Mouse (Mus musculus) gastrocnemius, postnatal 10 days (tissue): ENCODE measurements around the gene Susd2. TPM values are rescaled to one million over a fixed set of nuclear protein-coding genes. Genes with fewer than 3 reads are reported as not detected.

ENCODE experiments used
- DNase-seq: peaks from one replicate; pipeline ENCODE4 v3.0.0; 2021; ENCODE audit warnings: mixed read lengths
- total RNA-seq, 2 experiments: library from RNA; stranded (reverse); gene quantifications; 2 replicates each; pipeline ENCODE4 v1.2.3; 2021

Susd2 gene
- total RNA-seq, 2 experiments from 2014 or later: 2.6 to 3.3 TPM

- DNase-seq: no peak
Observed at GRCm38 (mm10) chr10:75654053-75654452, 10.2 kb upstream of the Susd2 start.

- DNase-seq: no peak
Observed at GRCm38 (mm10) chr10:75651381-75652068, 7.7 kb upstream of the Susd2 start.

GRCm38 (mm10) chr10:75650306-75650902 lies 6.6 kb upstream of the Susd2 start:
- no peak for DNase-seq

- DNase-seq: no peak
Observed at GRCm38 (mm10) chr10:75649406-75649995, 5.7 kb upstream of the Susd2 start.

- DNase-seq: no peak
Observed at GRCm38 (mm10) chr10:75649001-75649400, 5.2 kb upstream of the Susd2 start.

- no peak for DNase-seq
Observed at GRCm38 (mm10) chr10:75648091-75648490, 4.3 kb upstream of the Susd2 start.

- DNase-seq: peak; percentile 67
Observed at GRCm38 (mm10) chr10:75647362-75647761, 3.6 kb upstream of the Susd2 start.

GRCm38 (mm10) chr10:75646406-75646805 lies 2.6 kb upstream of the Susd2 start:
- no peak for DNase-seq

- no peak for DNase-seq
Observed at GRCm38 (mm10) chr10:75645616-75646015, 1.8 kb upstream of the Susd2 start.

GRCm38 (mm10) chr10:75642891-75643290 lies 917 bp downstream of the Susd2 start:
- no peak for DNase-seq

- DNase-seq: no peak
Observed at GRCm38 (mm10) chr10:75642436-75642835, 1.4 kb downstream of the Susd2 start.

- DNase-seq: no peak
Observed at GRCm38 (mm10) chr10:75641721-75642222, 2.0 kb downstream of the Susd2 start.

- DNase-seq: no peak
Observed at GRCm38 (mm10) chr10:75637711-75638110, 6.1 kb downstream of the Susd2 start.

- DNase-seq: peak; percentile 3
Observed at GRCm38 (mm10) chr10:75636084-75636786, 7.6 kb downstream of the Susd2 start.

- DNase-seq: peak; percentile 89
Observed at GRCm38 (mm10) chr10:75635693-75636055, 8.1 kb downstream of the Susd2 start.

- peak; percentile 4 for DNase-seq
Observed at GRCm38 (mm10) chr10:75635019-75635692, 8.7 kb downstream of the Susd2 start.

GRCm38 (mm10) chr10:75634610-75635009 lies 9.2 kb downstream of the Susd2 start:
- DNase-seq: no peak

GRCm38 (mm10) chr10:75633576-75634139 lies 10.2 kb downstream of the Susd2 start:
- DNase-seq: no peak

GRCm38 (mm10) chr10:75633048-75633447 lies 10.8 kb downstream of the Susd2 start:
- DNase-seq: peak; percentile 29

- no peak for DNase-seq
Observed at GRCm38 (mm10) chr10:75632633-75633032, 11.2 kb downstream of the Susd2 start.

GRCm38 (mm10) chr10:75627490-75627889 lies 16.3 kb downstream of the Susd2 start:
- DNase-seq: no peak

- no peak for DNase-seq
Observed at GRCm38 (mm10) chr10:75626991-75627390, 16.8 kb downstream of the Susd2 start.
